In genomic region chr16:63517636-63518035, GRCm38 (mm10) we compare ENCODE assay signal across 24 mouse cellular contexts.
"Had no signal": no experiment of that assay in that cellular context is flagged by ENCODE, and none has a peak within 500 bp of the region (broad histone marks: within the 10 kb centered on the region; RNA-seq: fewer than 3 reads in every experiment).

No protein-coding gene starts in this region.

- H3K27ac ChIP-seq: heart, adult 2 months; heart, embryonic 13.5 days; heart, embryonic 15.5 days; hindbrain, embryonic 13.5 days; hindbrain, embryonic 15.5 days; hindbrain, postnatal 0 days; limb, embryonic 13.5 days; limb, embryonic 15.5 days; liver, embryonic 12.5 days; liver, embryonic 14.5 days had no signal

- H3K9ac ChIP-seq: forebrain, postnatal 0 days; heart, embryonic 13.5 days; heart, embryonic 15.5 days; hindbrain, embryonic 13.5 days; hindbrain, embryonic 15.5 days; limb, embryonic 13.5 days; limb, embryonic 15.5 days; liver, embryonic 12.5 days; liver, embryonic 14.5 days had no signal

- H3K36me3 ChIP-seq: heart, embryonic 13.5 days; heart, embryonic 15.5 days; hindbrain, embryonic 13.5 days; hindbrain, embryonic 15.5 days; limb, embryonic 13.5 days; limb, embryonic 15.5 days; liver, embryonic 12.5 days had no signal

- ATAC-seq: forebrain, postnatal 0 days; hindbrain, postnatal 0 days; intestine, embryonic 16.5 days; liver, embryonic 12.5 days had no signal

- DNase-seq: forebrain, postnatal 0 days; gastrocnemius, postnatal 14 days; gastrocnemius, postnatal 36 days; heart, adult 11 months; heart, adult 2 months; heart, postnatal 14 days; heart, postnatal 36 days; kidney, adult 18-20 months; kidney, adult 9 months; kidney, postnatal 25 days; layer of hippocampus, adult 9-11 months; layer of hippocampus, postnatal 36 days; left cerebral cortex, postnatal 4 days had no signal

- H3K4me2 ChIP-seq: heart, embryonic 11.5 days; heart, embryonic 13.5 days; heart, embryonic 15.5 days; hindbrain, embryonic 13.5 days; hindbrain, embryonic 15.5 days; limb, embryonic 13.5 days; limb, embryonic 15.5 days; liver, embryonic 12.5 days had no signal

- H3K4me1 ChIP-seq: heart, embryonic 13.5 days; heart, embryonic 15.5 days; hindbrain, embryonic 13.5 days; hindbrain, embryonic 15.5 days; limb, embryonic 13.5 days; limb, embryonic 15.5 days; liver, embryonic 12.5 days had no signal

- H3K9me3 ChIP-seq: heart, embryonic 13.5 days; heart, embryonic 15.5 days; hindbrain, embryonic 13.5 days; hindbrain, embryonic 15.5 days; limb, embryonic 13.5 days; limb, embryonic 15.5 days; liver, embryonic 12.5 days had no signal

- H3K4me3 ChIP-seq: heart, adult 2 months; heart, embryonic 13.5 days; heart, embryonic 15.5 days; hindbrain, embryonic 13.5 days; hindbrain, embryonic 15.5 days; limb, embryonic 13.5 days; limb, embryonic 15.5 days; liver, embryonic 12.5 days had no signal

- H3K27me3 ChIP-seq: heart, embryonic 13.5 days; heart, embryonic 15.5 days; hindbrain, embryonic 13.5 days; hindbrain, embryonic 15.5 days; limb, embryonic 13.5 days; limb, embryonic 15.5 days; liver, embryonic 12.5 days had no signal
